16 mouse cellular contexts compared by ENCODE assay signal in the genomic region with DNA sequence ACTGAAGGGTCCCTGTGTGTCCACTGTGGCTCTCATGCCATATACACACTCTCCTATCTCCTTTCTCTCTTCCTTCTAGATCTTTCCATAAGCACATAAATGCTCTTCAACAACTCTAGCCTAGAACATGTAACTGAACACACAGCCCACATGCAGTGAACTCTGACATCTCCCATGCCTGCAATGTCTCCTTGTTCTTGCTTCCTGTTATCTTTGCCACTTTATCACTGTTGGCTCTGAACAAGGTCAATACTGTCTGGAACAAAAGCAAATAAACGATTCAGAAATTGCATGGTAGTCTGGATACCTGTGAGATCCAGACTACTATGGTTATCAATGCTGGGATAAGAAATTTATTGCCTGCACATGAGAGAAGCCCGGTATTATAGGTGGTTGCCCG. TPM values are rescaled to one million over a fixed set of nuclear protein-coding genes. Genes with fewer than 3 reads are reported as not detected.
DNase-seq lines count a peak whose midpoint lies in the region; ATAC-seq and TF ChIP-seq lines count a peak whose summit lies in the region.
"Had no signal": no experiment of that assay in that cellular context is flagged by ENCODE, and none has a peak within 500 bp of the region (broad histone marks: within the 10 kb centered on the region; RNA-seq: fewer than 3 reads in every experiment).

No protein-coding gene starts in this region.

- no peak for ATAC-seq in kidney, embryonic 15.5 days (replicated peaks; ENCODE audit: low FRiP score)
- peak; percentile 79 for ATAC-seq in intestine, embryonic 16.5 days
- ATAC-seq: forebrain, embryonic 14.5 days had no signal

- TF ChIP-seq CTCF in small intestine, adult 2 months (IDR thresholded peaks at IDR 0.05; ENCODE audit: extremely low read depth, insufficient read length, insufficient replicate concordance, low read depth, low read length) = no peak

- 0 out of 2 replicates have a peak, but pooled peaks cover 5% of the 10 kb centered on the region for H3K36me3 ChIP-seq in kidney, embryonic 15.5 days
- no peaks in the 10 kb centered on the region for H3K36me3 ChIP-seq in intestine, embryonic 16.5 days (ENCODE audit: control insufficient read depth, insufficient read depth, low read length)
- peaks cover 1% of the 10 kb centered on the region; the same call in 1 of the 2 replicates for H3K36me3 ChIP-seq in small intestine, adult 2 months (ENCODE audit: control insufficient read depth, insufficient read depth, low read length)
- H3K36me3 ChIP-seq: lung, embryonic 15.5 days; midbrain, embryonic 10.5 days had no signal

- peak overlapping the region; percentile 4; the same call in 1 of the 2 replicates for H3K27ac ChIP-seq in kidney, embryonic 15.5 days
- H3K27ac ChIP-seq in brown adipose tissue, adult 24 weeks (replicated peaks; ENCODE audit: low read depth, low read length) = peak overlapping the region; percentile 1
- peak overlapping the region; percentile 34 for H3K27ac ChIP-seq in intestine, embryonic 16.5 days (ENCODE audit: low read length)
- 0 out of 2 replicates have a peak overlapping the region, but pooled peaks have one; percentile 2 for H3K27ac ChIP-seq in small intestine, adult 2 months (ENCODE audit: insufficient read depth, low read depth, low read length)
- H3K27ac ChIP-seq: hindbrain, embryonic 13.5 days; lung, embryonic 15.5 days; midbrain, embryonic 10.5 days had no signal

- H3K27me3 ChIP-seq in kidney, embryonic 15.5 days = no peaks in the 10 kb centered on the region
- H3K27me3 ChIP-seq in intestine, embryonic 16.5 days (replicated peaks; ENCODE audit: control insufficient read depth, insufficient read depth, low read length) = no peaks in the 10 kb centered on the region
- no peaks in the 10 kb centered on the region for H3K27me3 ChIP-seq in small intestine, adult 2 months (ENCODE audit: control insufficient read depth, insufficient read depth, low read length)
- H3K27me3 ChIP-seq: CH12.LX; hindbrain, embryonic 13.5 days; lung, embryonic 15.5 days had no signal

- TF ChIP-seq POLR2A in small intestine, adult 2 months (IDR thresholded peaks at IDR 0.05; ENCODE audit: low read depth, low read length) = no peak

- no peak overlapping the region for H3K4me2 ChIP-seq in kidney, embryonic 15.5 days
- H3K4me2 ChIP-seq in intestine, embryonic 16.5 days (ENCODE audit: low read depth, low read length) = no peak overlapping the region
- H3K4me2 ChIP-seq: hindbrain, embryonic 13.5 days; lung, embryonic 15.5 days had no signal

- no peak overlapping the region for H3K4me3 ChIP-seq in kidney, embryonic 15.5 days (replicated peaks)
- no peak overlapping the region for H3K4me3 ChIP-seq in brown adipose tissue, adult 24 weeks (ENCODE audit: insufficient read depth, low read depth, low read length)
- no peak overlapping the region for H3K4me3 ChIP-seq in intestine, embryonic 16.5 days (ENCODE audit: low read length)
- no peak overlapping the region for H3K4me3 ChIP-seq in small intestine, adult 2 months (ENCODE audit: low read depth, low read length)
- H3K4me3 ChIP-seq: hindbrain, embryonic 13.5 days; lung, embryonic 15.5 days; midbrain, embryonic 10.5 days had no signal

- WGBS in kidney, embryonic 15.5 days = 79% methylated on average over 3 of the region's 3 CpGs
- WGBS in intestine, embryonic 16.5 days = 49% methylated on average over 3 of the region's 3 CpGs
- 36% methylated on average over 3 of the region's 3 CpGs for WGBS in small intestine, adult 2 months

- no peaks in the 10 kb centered on the region for H3K9me3 ChIP-seq in kidney, embryonic 15.5 days (replicated peaks)
- H3K9me3 ChIP-seq in intestine, embryonic 16.5 days (ENCODE audit: control insufficient read depth, low read length) = no peaks in the 10 kb centered on the region
- H3K9me3 ChIP-seq: hindbrain, embryonic 13.5 days; lung, embryonic 15.5 days; midbrain, embryonic 10.5 days had no signal

- peaks cover 11% of the 10 kb centered on the region; the same call in 1 of the 2 replicates for H3K4me1 ChIP-seq in kidney, embryonic 15.5 days
- H3K4me1 ChIP-seq in brown adipose tissue, adult 24 weeks (ENCODE audit: control insufficient read depth, insufficient read depth, insufficient read length, low read length) = peaks cover 20% of the 10 kb centered on the region
- H3K4me1 ChIP-seq in intestine, embryonic 16.5 days (ENCODE audit: control insufficient read depth, insufficient read depth, low read length) = peaks cover 23% of the 10 kb centered on the region
- peaks cover 11% of the 10 kb centered on the region for H3K4me1 ChIP-seq in small intestine, adult 2 months (ENCODE audit: control insufficient read depth, insufficient read depth, insufficient read length, low read length)
- H3K4me1 ChIP-seq: midbrain, embryonic 10.5 days had no signal

- no peak for DNase-seq in kidney, postnatal 25 days
- no peak for DNase-seq in spleen, postnatal 10 days (ENCODE audit: low spot score in 2 of 2)
- DNase-seq in thymus, postnatal 0 days (ENCODE audit: low spot score) = no peak
- DNase-seq: cerebellum, postnatal 10 days; embryo, embryonic 11 days; layer of hippocampus, postnatal 36 days; left cerebral cortex, postnatal 4 days had no signal

- H3K9ac ChIP-seq in kidney, embryonic 15.5 days = no peak overlapping the region
- no peak overlapping the region for H3K9ac ChIP-seq in intestine, embryonic 16.5 days (ENCODE audit: low read depth, low read length)
- H3K9ac ChIP-seq: hindbrain, embryonic 13.5 days; lung, embryonic 15.5 days had no signal

RNA-seq across cellular contexts. Expression of gene Acat1, which starts 6.3 kb away (rescaled TPM):
- 115 and 118 TPM in 2 replicates for polyA plus RNA-seq in kidney, embryonic 15.5 days (2015; fragmentation: Nextera tagmentation; extraction: Ambion mirVana)
- 808 and 1,072 TPM in 2 replicates for polyA plus RNA-seq in brown adipose tissue, adult 24 weeks (2012; ENCODE audit: insufficient read depth, insufficient read length, missing spikeins)
- polyA plus RNA-seq in intestine, embryonic 16.5 days (2015; fragmentation: Nextera tagmentation; extraction: Ambion mirVana) = 167 and 174 TPM in 2 replicates
- 8.3 and 12.6 TPM in 2 replicates for polyA plus RNA-seq in small intestine, adult 2 months (2012; rRNA removed)
- 88.6 and 99.1 TPM in 2 replicates for polyA plus RNA-seq in thymus, postnatal 0 days (2015; fragmentation: Nextera tagmentation; extraction: Ambion mirVana)
